Mouse (Mus musculus): ENCODE measurements at regions not wholly inside any gene's neighbourhood (a gene's known extent, or its start where the extent isn't known, plus 50 kb on each side); places are given as distances from the start of the nearest gene placed in this dataset.

DNA sequence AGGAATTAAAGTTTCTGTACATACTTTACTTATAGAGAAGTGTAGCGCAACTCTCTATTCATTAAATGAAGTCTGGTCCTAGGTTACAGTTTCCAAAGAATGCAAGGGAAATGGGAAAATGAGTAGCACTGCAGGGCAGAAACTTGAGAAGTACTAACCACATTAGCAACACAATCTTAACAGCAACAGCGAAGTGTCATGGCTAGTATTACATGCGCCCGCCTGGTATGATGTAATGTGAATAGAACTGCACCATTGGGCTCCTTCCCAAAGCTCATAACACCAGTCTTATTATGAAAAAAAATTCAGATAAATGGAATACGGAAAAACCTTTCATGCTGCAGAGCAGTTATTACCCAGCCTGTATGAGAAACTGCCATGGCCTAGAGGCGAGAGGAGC is 201.8 kb upstream of the Gm11042 start:
- no peak for DNase-seq

DNA sequence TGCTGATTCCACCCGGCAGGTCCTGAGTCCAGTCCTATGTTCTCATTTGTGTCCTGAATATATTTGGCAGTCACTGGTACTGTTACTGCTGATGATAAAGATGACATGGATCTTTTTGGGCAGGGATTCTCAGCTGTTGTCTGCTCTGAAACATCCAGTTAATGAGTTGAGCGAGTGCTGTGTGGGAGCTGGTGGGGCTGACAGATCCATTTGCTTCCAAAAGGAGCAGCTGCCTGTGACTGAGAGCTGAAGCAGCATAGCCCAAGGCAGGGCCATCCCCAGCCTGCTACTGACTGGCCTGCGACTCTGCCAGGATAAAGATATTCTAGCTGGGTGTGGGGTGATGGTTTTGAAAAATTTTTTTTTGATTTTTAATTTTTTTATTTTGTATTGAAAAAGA is 200.3 kb upstream of the Gm11042 start:
- DNase-seq: no peak

DNA sequence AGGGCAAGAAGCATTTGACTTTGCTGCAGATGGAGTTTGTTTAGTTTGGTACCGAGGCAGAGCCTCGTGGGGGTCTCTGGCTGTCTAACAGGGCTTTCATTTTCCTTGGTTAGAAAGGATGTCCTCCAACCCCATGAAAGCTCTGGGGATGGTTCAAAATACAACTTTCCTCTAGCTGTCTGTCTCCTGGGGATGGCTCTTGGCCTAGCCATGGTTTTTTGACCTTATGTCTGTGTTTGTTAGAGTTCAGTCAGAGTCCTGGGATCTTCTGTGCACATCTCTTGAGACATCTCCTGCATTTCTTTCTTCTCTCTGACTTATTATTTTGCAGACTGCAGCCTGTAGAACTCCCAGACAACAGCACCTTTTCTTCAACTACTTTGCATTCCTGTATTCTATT is 186.6 kb upstream of the Gm11042 start:
- no peak for DNase-seq

DNA sequence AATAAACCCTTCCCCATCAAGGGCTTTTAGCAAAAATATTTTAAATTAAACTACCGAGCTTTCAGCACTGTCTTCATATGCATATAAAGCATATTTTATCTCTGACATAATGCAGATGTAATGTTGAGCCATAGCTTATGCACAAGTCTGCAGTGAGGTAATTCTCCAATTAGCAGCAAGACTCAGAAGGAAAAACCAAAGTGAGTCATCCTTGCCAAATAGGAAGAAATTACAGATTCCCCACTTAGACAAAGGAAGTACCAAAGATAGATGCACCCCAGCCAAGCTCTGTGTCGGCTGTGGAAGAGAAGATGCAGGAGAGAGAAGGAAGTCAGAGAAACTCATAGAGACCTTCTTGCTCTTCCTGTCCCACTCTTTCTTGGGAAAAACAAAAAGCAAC is 161.4 kb upstream of the Gm11042 start:
- no peak for DNase-seq

DNA sequence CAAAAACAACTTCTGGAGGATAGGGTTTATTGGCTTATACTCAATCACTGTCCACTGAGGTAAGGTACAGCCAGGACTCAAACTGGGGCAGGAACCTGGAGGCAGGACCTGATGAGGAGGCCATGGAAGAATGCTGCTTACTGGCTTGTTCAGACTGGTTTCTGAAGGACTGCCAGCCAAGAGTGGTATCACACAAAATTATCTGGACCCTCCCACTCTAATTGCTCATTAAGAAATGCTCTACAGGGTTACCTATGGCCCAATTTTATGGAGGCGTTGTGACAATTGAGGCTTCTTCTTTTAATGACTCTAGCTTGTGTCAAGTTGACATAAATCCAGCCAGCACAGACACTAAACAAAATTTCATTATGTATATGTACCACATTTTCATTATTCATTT is 158.5 kb upstream of the Gm11042 start:
- no peak for DNase-seq

DNA sequence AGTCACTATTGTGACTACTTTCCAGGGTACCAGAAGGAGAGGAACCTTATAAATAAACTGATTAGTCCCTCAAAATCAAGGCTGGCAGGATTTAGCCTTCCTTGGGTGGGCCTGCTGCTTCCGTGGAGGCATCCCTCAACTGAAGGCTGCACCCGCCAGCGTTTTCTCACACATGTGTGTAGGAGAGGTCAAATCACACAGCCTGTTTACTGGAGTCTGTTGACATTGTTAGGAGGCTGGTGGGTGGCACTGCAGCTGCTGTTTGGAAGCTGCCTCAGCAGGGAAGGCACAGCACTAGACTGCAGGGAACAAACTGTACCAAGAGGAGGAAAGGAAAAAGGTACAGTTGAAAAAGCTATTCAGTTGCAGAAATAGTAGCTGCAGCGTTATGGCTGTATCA is 142.3 kb upstream of the Gm11042 start:
- no peak for DNase-seq

DNA sequence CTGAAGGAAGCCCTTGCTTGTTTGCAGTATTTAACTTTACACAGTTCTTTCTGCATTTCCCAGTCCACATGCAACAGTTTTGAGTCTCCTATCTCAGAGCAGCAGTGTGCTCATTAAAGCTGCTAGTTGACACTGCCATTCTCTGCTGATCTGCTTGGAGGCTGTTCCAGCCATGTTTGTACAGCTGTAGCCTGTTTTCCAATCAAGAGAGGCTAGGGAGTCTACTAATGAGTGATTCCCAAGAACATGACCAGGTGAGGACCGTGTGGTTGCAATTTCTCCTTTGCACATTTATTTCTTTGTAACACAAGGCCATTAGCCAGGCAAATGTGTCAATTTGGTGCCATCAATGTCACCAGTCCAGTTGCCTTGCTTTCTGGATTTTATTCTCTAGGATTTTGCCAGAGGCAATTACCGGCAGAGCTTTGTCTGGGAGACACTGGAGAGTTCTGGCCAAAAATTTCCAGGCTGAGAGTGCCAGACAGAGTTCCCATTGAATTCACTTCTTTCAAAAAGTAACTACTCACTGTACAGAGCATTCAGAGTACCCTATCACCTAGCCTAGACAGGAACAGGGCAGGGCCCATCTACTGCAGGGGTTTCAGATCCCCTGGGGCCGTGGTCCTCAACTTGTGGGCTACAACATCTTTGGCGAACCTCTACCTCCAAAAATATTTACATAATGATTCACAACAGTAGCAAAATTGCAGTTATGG is 136.3 kb upstream of the Gm11042 start:
- DNase-seq: no peak

DNA sequence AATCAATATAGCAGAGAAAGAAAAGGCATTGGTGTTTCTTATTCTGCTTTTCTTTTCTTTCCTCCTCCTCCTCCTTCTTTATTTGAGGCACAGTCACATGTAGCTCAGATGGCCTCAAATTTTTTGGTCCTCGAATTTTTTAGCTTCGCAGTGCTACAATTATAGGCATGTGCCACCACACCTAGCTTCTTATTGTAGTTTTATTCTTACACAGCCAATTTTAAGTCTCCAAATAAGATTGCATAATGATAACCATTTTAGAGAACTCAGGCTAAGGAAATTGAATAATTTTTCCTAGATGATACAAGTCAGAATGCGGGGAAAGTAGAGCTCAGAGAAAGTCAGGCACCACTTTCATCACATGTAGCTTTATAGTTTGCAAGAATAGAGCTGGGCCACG is 132.1 kb upstream of the Gm11042 start:
- no peak for DNase-seq

DNA sequence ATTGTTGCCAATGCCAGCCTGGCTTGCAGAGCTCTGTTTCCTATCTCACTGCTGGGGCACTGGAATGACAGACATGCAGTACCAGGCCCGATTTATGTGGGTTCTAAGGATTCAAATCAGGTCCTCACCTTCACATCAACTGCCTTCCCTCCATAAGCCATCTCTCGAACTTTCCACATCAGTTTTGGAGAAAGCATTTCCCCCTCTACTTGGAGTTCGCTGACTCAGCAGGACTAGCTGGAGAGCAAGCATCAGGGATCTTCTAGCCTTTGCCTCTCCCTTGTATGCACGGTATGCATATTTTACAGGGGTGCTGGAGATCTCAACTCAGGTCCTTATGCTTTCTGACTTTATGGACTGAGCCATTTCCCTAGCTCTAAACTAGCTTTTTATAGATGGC is 118.7 kb upstream of the Gm11042 start:
- DNase-seq: no peak

DNA sequence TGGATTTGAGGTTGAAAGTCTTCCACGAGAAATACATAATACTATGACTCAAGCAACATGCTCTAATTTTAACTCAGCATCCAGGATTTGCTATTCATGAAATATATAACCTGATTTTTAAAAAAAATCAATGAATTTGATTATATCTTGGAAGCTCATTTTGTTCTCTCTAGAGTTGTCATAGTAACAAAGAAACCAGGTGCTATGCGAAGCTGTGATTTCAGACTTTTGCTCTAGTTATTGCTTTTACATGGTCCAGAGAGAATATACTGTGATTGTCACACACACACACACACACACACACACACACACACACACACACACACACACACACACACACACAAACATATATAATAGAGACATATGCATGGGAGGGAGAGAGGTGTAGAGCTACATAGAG is 98.5 kb upstream of the Gm11042 start:
- no peak for DNase-seq

DNA sequence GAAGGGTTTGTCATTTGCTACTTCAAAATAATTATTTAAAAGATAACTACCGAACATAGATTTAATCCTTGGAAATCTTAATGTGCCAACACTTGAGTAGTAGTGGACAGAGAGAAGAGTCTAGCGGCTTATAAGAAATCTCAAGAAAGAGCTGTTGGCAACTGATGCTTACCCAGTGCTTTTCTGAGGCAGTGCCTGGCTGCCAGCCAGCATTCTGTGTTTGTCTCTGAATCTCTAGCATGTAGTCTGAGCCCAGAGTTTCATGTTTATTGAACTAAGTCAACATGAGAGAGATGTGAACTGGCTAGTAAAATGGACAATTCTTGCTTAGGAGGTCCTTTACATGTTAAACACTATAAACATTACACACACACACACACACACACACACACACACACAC is 94.3 kb upstream of the Gm11042 start:
- DNase-seq: no peak

DNA sequence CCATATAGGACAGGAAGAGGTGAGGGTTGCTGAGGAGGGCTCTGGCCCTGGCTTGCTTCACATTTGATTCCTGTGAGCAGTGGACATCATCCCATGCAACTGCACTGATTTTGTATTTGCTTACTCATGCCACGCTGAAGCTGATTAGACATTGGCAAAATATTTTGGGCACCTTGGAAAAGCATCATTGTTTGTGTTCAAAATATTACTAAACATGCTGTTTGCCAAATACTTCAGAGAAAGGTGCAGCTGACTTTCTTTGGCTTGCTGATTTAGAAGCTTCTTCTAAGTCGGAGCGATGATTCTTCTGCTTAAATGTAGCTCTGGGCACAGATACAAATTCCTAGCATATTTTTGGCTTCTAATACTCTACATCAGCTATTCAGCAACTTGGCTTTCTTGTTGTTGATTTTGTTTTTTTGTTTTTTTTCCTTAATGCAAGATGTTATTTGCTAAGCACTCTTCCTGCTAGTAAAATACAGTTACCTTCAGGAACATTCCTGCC is 91.4 kb upstream of the Gm11042 start:
- DNase-seq: no peak

DNA sequence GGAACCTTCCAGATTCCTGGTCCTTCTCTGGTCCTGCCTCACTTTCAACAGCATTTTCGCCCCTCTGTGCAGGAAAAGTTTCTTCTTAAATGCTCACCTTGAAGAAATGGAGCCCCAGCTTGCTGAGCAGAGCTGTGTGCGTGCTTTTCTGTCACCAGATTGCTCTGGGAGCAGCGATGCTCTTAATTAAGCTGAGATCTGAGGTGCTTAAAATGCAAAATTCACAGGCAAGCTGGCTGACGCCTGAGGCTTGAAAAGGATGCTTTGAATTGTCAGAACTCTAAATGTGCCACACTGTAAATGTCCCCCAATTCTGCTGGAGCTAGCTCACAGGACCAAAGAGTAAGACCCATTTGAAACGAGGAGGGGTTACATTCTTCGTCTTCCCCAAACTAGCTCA is 73.6 kb upstream of the Gm11042 start:
- no peak for DNase-seq
